Mouse (Mus musculus) embryo, embryonic 11.5 days (tissue): Measurements from ENCODE around the gene Metap1d.

Experiments
- DNase-seq: peaks from one replicate; pipeline ENCODE4 v3.0.0-alpha.2; 2012; ENCODE audit warnings: low read depth, low spot score

Metap1d gene

DNA sequence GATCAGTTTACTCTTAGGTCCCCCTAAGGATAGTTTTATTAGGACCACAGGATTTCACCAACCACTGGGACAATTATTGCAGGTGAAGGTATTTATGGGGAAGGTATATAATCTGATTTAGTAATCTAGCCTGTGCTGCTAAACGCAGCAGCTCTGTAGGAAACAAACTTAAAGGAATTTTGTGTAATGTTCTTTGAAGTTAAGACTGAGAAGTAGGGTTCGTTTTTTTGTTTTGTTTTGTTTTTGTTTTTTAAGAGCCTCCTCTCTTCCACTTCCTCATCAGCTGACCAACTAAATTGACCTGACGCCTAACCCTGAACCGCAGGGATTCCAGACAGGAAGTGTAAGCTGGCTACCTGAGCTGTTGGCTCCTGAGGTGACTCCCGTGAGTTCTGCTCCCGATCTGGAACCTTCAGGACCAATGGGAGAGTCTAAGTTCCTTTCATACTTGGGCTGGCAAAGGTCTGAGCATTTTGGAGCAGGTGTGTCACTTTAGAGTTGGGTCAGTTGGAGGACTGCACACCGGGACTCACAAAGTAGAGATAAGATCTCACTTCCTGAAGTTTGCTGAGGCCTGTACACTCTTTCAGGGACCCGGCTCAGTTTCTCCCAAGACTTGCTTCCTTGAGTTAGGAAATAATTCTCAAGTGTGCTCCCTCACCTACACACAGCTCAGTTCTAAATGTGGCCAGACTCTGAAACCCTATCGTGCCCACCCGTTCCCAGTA is 73.7 kb downstream of the Metap1d start:
- DNase-seq: no peak

GRCm38 (mm10) chr2:71527323-71528013 is 74.4 kb downstream of the Metap1d start:
- no peak for DNase-seq

- no peak for DNase-seq
Measured at GRCm38 (mm10) chr2:71528014-71528713, 75.1 kb downstream of the Metap1d start, which contains the start of gene Dlx1. Dlx1 (plus strand) TSS chr2:71528113.

DNA sequence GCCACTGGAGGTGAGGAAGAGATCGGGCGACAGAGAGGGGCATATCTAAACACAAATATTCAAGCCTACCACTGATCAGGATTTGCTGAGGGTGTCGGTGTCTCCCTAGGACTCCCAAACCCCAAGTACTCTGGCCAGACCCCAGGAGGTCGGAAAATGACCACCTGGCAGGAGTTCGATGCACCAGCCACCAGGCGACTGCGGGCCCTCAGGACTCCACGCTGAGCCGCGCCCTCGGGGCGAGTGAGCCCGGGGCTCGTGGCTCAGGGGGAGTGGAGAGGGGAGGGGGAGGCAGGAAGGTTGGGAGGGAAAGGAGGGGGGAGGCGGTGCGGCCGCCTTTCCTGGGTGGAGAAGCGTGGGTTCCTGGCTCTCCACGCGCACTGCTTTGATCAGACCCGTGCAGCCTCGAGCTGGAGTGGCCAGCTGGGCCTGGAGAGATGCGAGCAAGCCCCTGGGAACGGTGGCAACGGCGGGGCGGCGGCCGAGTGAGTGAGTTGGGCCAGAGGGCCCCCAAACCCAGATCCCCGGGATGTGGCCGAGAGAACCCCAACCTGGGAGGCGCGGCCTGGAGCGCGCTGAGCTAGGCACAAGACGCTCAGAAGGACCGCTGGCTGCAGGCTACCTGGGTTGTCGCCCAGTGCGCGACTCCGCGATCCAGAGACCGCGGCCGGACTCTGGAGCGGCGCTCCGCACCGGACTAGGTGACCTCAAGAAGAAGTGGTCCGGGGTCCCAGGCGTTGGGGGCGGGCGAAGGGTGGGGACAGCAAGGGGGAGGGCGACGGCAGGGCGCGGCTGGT is 75.8 kb downstream of the Metap1d start:
- no peak for DNase-seq

DNA sequence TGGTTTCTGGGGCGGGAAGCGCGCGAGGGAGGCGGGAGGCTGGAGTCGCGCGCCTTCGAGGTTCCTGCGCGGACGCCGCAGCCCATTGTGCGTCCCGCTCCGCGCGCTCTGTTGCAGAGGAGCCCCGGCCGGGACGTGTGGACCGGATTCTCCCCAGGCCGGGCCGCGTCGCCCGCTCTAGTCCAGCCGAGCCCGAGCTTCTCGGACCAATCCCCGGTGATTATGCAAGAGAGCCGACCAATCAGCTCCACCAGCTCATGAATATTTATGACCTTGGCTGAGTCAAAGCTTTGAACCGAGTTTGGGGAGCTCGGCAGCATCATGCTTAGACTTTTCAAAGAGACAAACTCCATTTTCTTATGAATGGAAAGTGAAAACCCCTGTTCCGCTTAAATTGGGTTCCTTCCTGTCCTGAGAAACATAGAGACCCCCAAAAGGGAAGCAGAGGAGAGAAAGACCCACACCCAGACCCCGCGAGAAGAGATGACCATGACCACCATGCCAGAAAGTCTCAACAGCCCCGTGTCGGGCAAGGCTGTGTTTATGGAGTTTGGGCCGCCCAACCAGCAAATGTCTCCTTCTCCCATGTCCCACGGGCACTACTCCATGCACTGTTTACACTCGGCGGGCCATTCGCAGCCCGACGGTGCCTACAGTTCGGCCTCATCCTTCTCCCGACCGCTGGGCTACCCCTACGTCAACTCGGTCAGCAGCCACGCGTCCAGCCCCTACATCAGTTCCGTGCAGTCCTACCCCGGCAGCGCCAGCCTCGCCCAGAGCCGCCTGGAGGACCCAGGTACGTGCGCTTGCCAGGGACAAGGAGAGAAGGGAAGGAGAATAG is 76.7 kb downstream of the Metap1d start:
- peak; percentile 73 for DNase-seq

DNA sequence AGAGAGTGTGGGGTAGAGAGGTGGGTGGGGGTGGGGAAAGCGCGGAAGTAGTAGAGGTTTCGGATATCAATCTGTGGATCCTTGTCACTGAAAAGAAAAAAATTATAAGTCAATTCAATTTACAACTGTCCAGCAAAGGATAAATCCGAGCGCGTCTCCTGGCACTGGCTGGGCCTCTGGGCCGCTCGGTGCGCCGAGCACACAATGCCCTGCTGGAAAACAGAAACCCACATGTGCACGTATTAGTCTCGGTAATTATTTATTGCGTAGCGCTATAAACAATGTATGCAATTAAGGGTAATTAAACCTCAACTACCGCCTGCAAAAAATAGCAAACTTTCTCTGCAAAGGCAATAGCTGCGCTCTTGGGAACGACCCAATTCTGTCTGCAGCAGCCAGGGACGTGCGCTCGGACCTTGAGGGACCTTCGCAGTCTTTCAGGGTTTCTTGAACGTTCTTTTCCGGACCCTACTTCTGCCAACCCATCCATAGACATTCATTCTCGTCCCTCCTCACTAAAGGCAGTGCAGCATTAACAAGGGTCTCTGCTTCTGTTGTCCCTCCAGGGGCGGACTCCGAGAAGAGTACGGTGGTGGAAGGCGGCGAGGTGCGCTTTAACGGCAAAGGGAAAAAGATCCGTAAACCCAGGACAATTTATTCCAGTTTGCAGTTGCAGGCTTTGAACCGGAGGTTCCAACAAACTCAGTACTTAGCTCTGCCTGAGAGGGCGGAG is 77.5 kb downstream of the Metap1d start:
- no peak for DNase-seq

- no peak for DNase-seq
Measured at GRCm38 (mm10) chr2:71531124-71531590, 78.1 kb downstream of the Metap1d start.

GRCm38 (mm10) chr2:71531990-71532970 is 79.2 kb downstream of the Metap1d start:
- no peak for DNase-seq

DNA sequence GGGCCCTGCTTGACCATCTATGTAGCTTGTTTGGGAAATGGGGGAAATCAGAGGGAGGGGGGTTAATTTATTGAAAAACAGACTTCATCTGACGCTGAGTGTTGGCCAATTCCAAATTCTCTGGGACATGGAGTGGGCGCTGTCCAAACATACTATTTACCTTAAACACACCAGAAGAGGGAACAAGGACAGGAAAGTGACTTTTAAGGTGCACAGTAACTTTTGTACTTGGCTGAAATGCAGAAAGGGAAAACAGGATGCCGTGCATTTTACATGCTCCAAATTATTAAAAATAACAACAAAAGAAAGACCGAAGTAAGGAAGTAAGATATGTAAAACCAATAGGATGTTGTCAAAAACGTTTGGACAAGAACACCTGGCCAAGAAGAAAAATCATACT is 80.0 kb downstream of the Metap1d start:
- DNase-seq: no peak

DNA sequence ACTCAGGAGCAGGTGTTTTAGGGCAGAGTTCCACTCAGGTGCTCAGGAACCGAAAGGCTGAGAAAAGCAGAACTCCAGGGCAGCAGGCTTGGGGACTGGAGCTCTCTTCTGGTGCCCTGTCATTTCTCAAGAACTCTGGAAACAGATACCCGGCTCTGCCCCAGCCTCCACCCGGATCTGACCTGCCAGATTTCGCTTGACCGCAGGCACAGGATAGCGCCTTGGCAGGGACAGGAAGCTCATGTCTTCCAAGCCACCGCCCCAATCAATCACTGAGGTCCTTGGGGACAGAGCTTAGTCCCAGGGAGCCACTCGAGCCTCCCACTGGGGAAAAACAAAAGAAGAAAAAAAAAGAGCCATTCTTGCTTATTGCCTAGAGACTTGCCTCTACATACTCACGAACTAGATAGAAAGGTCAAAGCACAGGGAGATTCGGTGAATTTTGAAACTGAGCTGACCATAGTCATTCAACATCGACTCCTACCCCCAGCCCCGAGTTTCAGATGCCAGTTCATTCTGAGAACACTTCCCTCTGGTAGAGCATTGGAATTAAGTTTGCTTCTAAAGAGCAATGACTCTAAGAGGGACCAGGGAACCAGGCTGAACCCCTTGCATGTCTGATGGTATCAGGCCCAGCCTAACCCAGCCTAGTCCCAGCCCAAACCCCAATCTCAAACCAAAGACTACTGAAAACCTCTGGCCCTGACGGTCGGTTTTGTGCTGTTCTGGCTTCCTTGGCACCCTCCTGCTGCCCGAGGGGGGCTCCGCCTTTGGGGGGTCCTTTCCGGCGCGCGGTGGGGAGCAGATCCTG is 81.4 kb downstream of the Metap1d start:
- DNase-seq: no peak

DNA sequence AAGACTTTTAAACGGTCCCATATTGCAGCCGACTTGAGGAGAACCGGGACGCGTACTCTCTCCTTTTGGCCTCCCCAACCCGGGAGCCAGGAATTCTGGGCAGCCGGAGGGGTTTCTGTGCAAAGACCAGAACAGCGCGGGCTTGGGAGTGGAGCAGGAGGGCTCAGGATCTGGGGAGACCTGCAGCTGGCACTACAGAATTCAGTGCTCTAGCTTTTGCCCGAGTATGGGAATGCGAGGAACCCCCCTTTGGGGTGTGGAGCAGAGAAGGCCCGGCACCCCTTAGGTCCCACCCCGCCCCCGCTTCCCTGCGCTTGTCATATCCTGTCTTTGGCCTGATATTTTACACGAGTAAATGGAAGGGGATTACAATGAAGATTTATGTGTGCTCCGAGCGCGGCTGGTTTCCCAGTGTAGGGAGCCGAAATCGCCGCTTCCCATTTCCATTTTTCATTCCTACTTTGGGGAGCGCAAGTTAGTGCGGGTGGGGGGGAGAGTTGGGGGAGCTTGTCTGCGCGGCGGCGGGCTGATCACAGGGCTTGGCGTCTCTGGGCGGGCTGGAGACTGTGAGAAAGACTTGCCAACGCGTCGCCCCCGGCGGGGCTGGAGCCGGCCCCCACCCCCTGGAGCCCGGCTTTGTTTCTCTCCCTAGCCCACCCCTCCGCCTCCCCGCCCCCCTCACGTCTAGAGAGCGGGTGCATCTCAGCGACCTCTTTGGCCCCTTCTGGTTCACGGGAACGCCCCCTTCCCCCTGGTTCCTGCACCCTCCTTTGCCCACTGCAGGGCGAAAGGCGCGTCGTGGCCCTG is 87.7 kb downstream of the Metap1d start:
- DNase-seq: no peak

- no peak for DNase-seq
Measured at GRCm38 (mm10) chr2:71541418-71542226, 88.5 kb downstream of the Metap1d start.

- DNase-seq: no peak
Measured at GRCm38 (mm10) chr2:71542227-71542815, 89.2 kb downstream of the Metap1d start.

DNA sequence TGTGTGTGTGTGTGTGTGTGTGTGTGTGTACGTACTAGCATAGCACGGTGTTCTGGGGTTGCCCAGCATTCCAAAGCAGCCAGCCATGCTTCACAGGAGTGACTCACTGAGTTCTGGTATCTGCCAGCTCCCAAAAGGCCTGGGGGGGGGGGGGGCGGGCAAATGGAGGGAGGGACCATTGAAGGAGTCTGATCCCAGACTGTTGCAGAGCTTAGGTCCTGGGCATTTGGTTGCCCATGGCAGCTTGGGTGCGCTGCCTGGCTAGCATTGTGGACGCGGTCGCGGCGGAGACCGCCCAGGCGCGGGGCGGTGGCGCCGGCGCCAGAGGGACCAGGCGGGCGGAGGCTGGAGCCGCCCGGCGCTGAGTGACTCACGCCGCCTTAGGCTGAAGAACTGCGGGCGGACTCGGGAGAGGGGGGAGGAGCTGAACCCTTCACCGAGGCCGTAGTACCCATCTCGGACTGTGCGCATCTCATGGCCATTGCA is 89.8 kb downstream of the Metap1d start:
- DNase-seq: no peak

- no peak for DNase-seq
Measured at GRCm38 (mm10) chr2:71543531-71543930, 90.5 kb downstream of the Metap1d start.

- DNase-seq: no peak
Measured at GRCm38 (mm10) chr2:71543948-71544347, 90.9 kb downstream of the Metap1d start.
